8 mouse cellular contexts compared by ENCODE assay signal in the genomic region with DNA sequence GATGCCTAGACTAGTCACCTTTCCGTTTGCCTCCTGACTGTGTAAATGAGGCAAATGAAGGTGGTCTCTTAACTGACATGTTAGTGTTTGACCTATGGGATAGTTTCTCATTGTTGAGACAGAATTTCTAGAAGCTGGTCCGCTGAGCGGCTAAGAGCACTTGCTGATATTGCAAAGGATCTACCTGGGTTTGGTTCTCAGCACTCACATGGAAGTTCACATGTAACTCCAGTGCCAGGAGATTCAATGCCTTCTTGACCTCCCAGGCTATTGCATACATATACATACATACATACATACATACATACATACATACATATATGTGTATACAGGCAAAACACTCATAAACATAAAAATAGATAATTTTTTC. TPM values are rescaled to one million over a fixed set of nuclear protein-coding genes. Genes with fewer than 3 reads are reported as not detected.
DNase-seq lines count a peak whose midpoint lies in the region; ATAC-seq and TF ChIP-seq lines count a peak whose summit lies in the region.

No protein-coding gene starts in this region.

- H3K27me3 ChIP-seq in heart, embryonic 12.5 days (replicated peaks) = no peaks in the 10 kb centered on the region
- no peaks in the 10 kb centered on the region for H3K27me3 ChIP-seq in ES-Bruce4 (ENCODE audit: control insufficient read depth, insufficient read depth, low read length, poor library complexity, severe bottlenecking)
- H3K27me3 ChIP-seq in forebrain, embryonic 16.5 days (replicated peaks; ENCODE audit: control insufficient read depth, insufficient read depth, low read length) = no peaks in the 10 kb centered on the region
- no peaks in the 10 kb centered on the region for H3K27me3 ChIP-seq in liver, embryonic 16.5 days (ENCODE audit: control insufficient read depth, insufficient read depth, low read depth, low read length)

- H3K4me1 ChIP-seq in heart, embryonic 12.5 days (replicated peaks) = peaks cover 8% of the 10 kb centered on the region
- no peaks in the 10 kb centered on the region for H3K4me1 ChIP-seq in ES-Bruce4 (ENCODE audit: control insufficient read depth, insufficient read depth, low read length)
- H3K4me1 ChIP-seq in forebrain, embryonic 16.5 days (replicated peaks; ENCODE audit: control insufficient read depth, insufficient read depth, low read length) = peaks cover 15% of the 10 kb centered on the region
- peaks cover 19% of the 10 kb centered on the region for H3K4me1 ChIP-seq in liver, embryonic 16.5 days (ENCODE audit: control insufficient read depth, low read depth, low read length)

- no peaks in the 10 kb centered on the region for H3K9me3 ChIP-seq in heart, embryonic 12.5 days (replicated peaks)
- no peaks in the 10 kb centered on the region for H3K9me3 ChIP-seq in ES-Bruce4 (replicated peaks; ENCODE audit: control insufficient read depth, insufficient read depth, low read length, poor library complexity, severe bottlenecking)
- no peaks in the 10 kb centered on the region for H3K9me3 ChIP-seq in forebrain, embryonic 16.5 days (ENCODE audit: control insufficient read depth, low read length)
- no peaks in the 10 kb centered on the region for H3K9me3 ChIP-seq in liver, embryonic 16.5 days (replicated peaks; ENCODE audit: control insufficient read depth, low read length)

- peak overlapping the region; percentile 70 for H3K9ac ChIP-seq in heart, embryonic 12.5 days
- H3K9ac ChIP-seq in ES-Bruce4 (ENCODE audit: low read depth, poor library complexity, severe bottlenecking) = peak overlapping the region; percentile 58
- H3K9ac ChIP-seq in forebrain, embryonic 16.5 days (replicated peaks; ENCODE audit: low read depth, low read length) = peak overlapping the region; percentile 98
- H3K9ac ChIP-seq in liver, embryonic 16.5 days (ENCODE audit: low read depth, low read length) = peak overlapping the region; percentile 98

- intact Hi-C loops in heart, postnatal 36 days (cut with DNase I) = no loop called here

- ATAC-seq in heart, embryonic 12.5 days (ENCODE audit: insufficient number of reproducible peaks, low FRiP score) = no peak
- ATAC-seq in forebrain, embryonic 16.5 days = no peak
- no peak for ATAC-seq in liver, embryonic 16.5 days (ENCODE audit: low read depth)

- H3K36me3 ChIP-seq in heart, embryonic 12.5 days = peaks cover 38% of the 10 kb centered on the region
- H3K36me3 ChIP-seq in ES-Bruce4 (ENCODE audit: control insufficient read depth, insufficient read depth, low read length, poor library complexity, severe bottlenecking) = peaks cover 12% of the 10 kb centered on the region
- peaks cover 5% of the 10 kb centered on the region for H3K36me3 ChIP-seq in forebrain, embryonic 16.5 days (ENCODE audit: control insufficient read depth, insufficient read depth)
- peaks cover 23% of the 10 kb centered on the region for H3K36me3 ChIP-seq in liver, embryonic 16.5 days (ENCODE audit: control insufficient read depth, insufficient read depth)

- H3K4me3 ChIP-seq in heart, embryonic 12.5 days = peak overlapping the region; percentile 65
- peak overlapping the region; percentile 41 for H3K4me3 ChIP-seq in ES-Bruce4 (ENCODE audit: low read depth, low read length)
- peak overlapping the region; percentile 87 for H3K4me3 ChIP-seq in forebrain, embryonic 16.5 days (replicated peaks; ENCODE audit: low read length)
- H3K4me3 ChIP-seq in liver, embryonic 16.5 days (ENCODE audit: low read depth, low read length) = peak overlapping the region; percentile 99

- TF ChIP-seq POLR2A in ES-Bruce4 (IDR thresholded peaks at IDR 0.05; ENCODE audit: insufficient read depth, low read length) = no peak

- TF ChIP-seq CTCF in ES-Bruce4 (IDR thresholded peaks at IDR 0.05; ENCODE audit: low read depth, low read length) = no peak

- WGBS in heart, embryonic 12.5 days = 22% methylated on average over 3 of the region's 3 CpGs
- 15% methylated on average over 3 of the region's 3 CpGs for WGBS in forebrain, embryonic 16.5 days
- 24% methylated on average over 3 of the region's 3 CpGs for WGBS in liver, embryonic 16.5 days (ENCODE audit: insufficient replicate concordance)

- H3K4me2 ChIP-seq in heart, embryonic 12.5 days = peak overlapping the region; percentile 93
- peak overlapping the region; percentile 59 for H3K4me2 ChIP-seq in forebrain, embryonic 16.5 days (ENCODE audit: low read length)
- peak overlapping the region; percentile 93 for H3K4me2 ChIP-seq in liver, embryonic 16.5 days (ENCODE audit: low read depth, low read length)

- no peak for TF ChIP-seq EP300 in ES-Bruce4 (IDR thresholded peaks at IDR 0.05; ENCODE audit: insufficient read depth, low read depth, low read length)

- no peak for DNase-seq in heart, postnatal 36 days
- DNase-seq in right cerebral cortex, postnatal 25 days = no peak
- DNase-seq in embryo, embryonic 9.5 days (ENCODE audit: extremely low spot score) = no peak
- DNase-seq in cerebellum, postnatal 36 days = no peak

- H3K27ac ChIP-seq in heart, embryonic 12.5 days (ENCODE audit: poor library complexity, severe bottlenecking) = peak overlapping the region; percentile 94
- peak overlapping the region; percentile 96 for H3K27ac ChIP-seq in ES-Bruce4 (ENCODE audit: insufficient read depth, low read length)
- H3K27ac ChIP-seq in forebrain, embryonic 16.5 days (ENCODE audit: low read length) = peak overlapping the region; percentile 99
- peak overlapping the region; percentile 99 for H3K27ac ChIP-seq in liver, embryonic 16.5 days (ENCODE audit: low read length)

RNA-seq across cellular contexts. Expression of a gene that starts 0.9 kb away (rescaled TPM):
- 89.1 and 90.7 TPM in 2 replicates for polyA plus RNA-seq in heart, embryonic 12.5 days (2016; fragmentation: Nextera tagmentation; extraction: Ambion mirVana)
- 10 to 100 TPM; 26.6 to 29.1 TPM for total RNA-seq in heart, postnatal 36 days (2021)
- 97.9 and 113 TPM in 2 replicates for polyA plus RNA-seq in ES-Bruce4 (2011; ENCODE audit: insufficient read depth, insufficient read length, low read depth, missing spikeins)
- 154 and 160 TPM in 2 replicates for polyA plus RNA-seq in forebrain, embryonic 16.5 days (2015; fragmentation: Nextera tagmentation; extraction: Ambion mirVana)
- polyA plus RNA-seq in liver, embryonic 16.5 days (2015; fragmentation: Nextera tagmentation; extraction: Ambion mirVana) = 54.4 and 55.8 TPM in 2 replicates

RNA-seq across cellular contexts. Expression of a gene that starts 22.3 kb away (rescaled TPM):
- 132 and 136 TPM in 2 replicates for polyA plus RNA-seq in heart, embryonic 12.5 days (2016; fragmentation: Nextera tagmentation; extraction: Ambion mirVana)
- 10 to 100 TPM; 88.0 to 94.8 TPM for total RNA-seq in heart, postnatal 36 days (2021)
- polyA plus RNA-seq in ES-Bruce4 (2011; ENCODE audit: insufficient read depth, insufficient read length, low read depth, missing spikeins) = 188 and 200 TPM in 2 replicates
- polyA plus RNA-seq in forebrain, embryonic 16.5 days (2015; fragmentation: Nextera tagmentation; extraction: Ambion mirVana) = 92.1 and 112 TPM in 2 replicates
- 142 and 171 TPM in 2 replicates for polyA plus RNA-seq in liver, embryonic 16.5 days (2015; fragmentation: Nextera tagmentation; extraction: Ambion mirVana)

RNA-seq across cellular contexts. Expression of a gene that starts 27.5 kb away (rescaled TPM):
- polyA plus RNA-seq in heart, embryonic 12.5 days (2016; fragmentation: Nextera tagmentation; extraction: Ambion mirVana) = 39.3 and 44.8 TPM in 2 replicates
- 10 to 100 TPM; 42.3 to 42.8 TPM for total RNA-seq in heart, postnatal 36 days (2021)
- 90.8 and 102 TPM in 2 replicates for polyA plus RNA-seq in ES-Bruce4 (2011; ENCODE audit: insufficient read depth, insufficient read length, low read depth, missing spikeins)
- polyA plus RNA-seq in forebrain, embryonic 16.5 days (2015; fragmentation: Nextera tagmentation; extraction: Ambion mirVana) = 85.1 and 90.8 TPM in 2 replicates
- polyA plus RNA-seq in liver, embryonic 16.5 days (2015; fragmentation: Nextera tagmentation; extraction: Ambion mirVana) = 19.4 and 20.3 TPM in 2 replicates

Comparison
In these comparisons a context has a peak if more than half of its experiments do, and no peak if none do; other contexts are left out.
1. H3K4me3 ChIP-seq: peak in every context shown above with its lines; median percentile 99 in liver, embryonic 16.5 days; 87 in forebrain, embryonic 16.5 days; 65 in heart, embryonic 12.5 days; 41 in ES-Bruce4.